Mouse (Mus musculus) intestine, postnatal 0 days (tissue): ENCODE measurements around the gene Pard3. TPM values are rescaled to one million over a fixed set of nuclear protein-coding genes. Genes with fewer than 3 reads are reported as not detected.

ENCODE experiments used
- ATAC-seq: fragments of 200-750 bp; cut with Nextera tagmentation; 2 replicates; pipeline ENCODE4 v1.8.0; 2017; ENCODE audit warnings: mild to moderate bottlenecking, moderate TSS enrichment, moderate library complexity
- H3K27ac ChIP-seq: fragments of 300-500 bp; sonication (generic); 2 replicates; pipeline ENCODE4 v1.5.1; 2014; ENCODE audit warnings: mild to moderate bottlenecking, low read depth, low read length, moderate library complexity
- H3K27me3 ChIP-seq: fragments of 300-500 bp; sonication (generic); replicated peaks from 2 replicates; pipeline ENCODE4 v1.6.1; 2014; ENCODE audit warnings: low read length, mixed read lengths; ENCODE audit not compliant: control insufficient read depth, insufficient read depth
- H3K36me3 ChIP-seq: fragments of 300-500 bp; sonication (generic); 2 replicates; pipeline ENCODE4 v1.6.1; 2014; ENCODE audit warnings: mild to moderate bottlenecking, moderate library complexity; ENCODE audit not compliant: control insufficient read depth, insufficient read depth
- H3K4me1 ChIP-seq: fragments of 300-500 bp; sonication (generic); replicated peaks from 2 replicates; pipeline ENCODE4 v1.6.1; 2014; ENCODE audit warnings: antibody characterized with exemption, low read length, mixed read lengths; ENCODE audit not compliant: control insufficient read depth, insufficient read depth
- H3K4me2 ChIP-seq: fragments of 300-500 bp; sonication (generic); replicated peaks from 2 replicates; pipeline ENCODE4 v1.6.1; 2014; ENCODE audit warnings: low read depth, mild to moderate bottlenecking, moderate library complexity
- H3K4me3 ChIP-seq: fragments of 300-500 bp; sonication (generic); 2 replicates; pipeline ENCODE4 v1.5.1; 2014; ENCODE audit warnings: low read depth, low read length
- H3K9ac ChIP-seq: fragments of 300-500 bp; sonication (generic); 2 replicates; pipeline ENCODE4 v1.6.1; 2014; ENCODE audit warnings: mild to moderate bottlenecking, low read depth, low read length
- H3K9me3 ChIP-seq: fragments of 300-500 bp; sonication (generic); 2 replicates; pipeline ENCODE4 v1.6.1; 2016; ENCODE audit warnings: mixed run types; ENCODE audit not compliant: control insufficient read depth
- CTCF ChIP-seq: sonication (generic); IDR thresholded peaks from 2 replicates; pipeline ENCODE4 v1.5.1; 2016; ENCODE audit warnings: low read depth, mild to moderate bottlenecking, control low read depth, antibody characterized with exemption, moderate library complexity
- whole genome bisulfite sequencing: fragments of 180-500 bp; shearing (Covaris S2); extraction: QIAGEN DNeasy Blood & Tissue Kit; methylation state at CpG from one replicate; pipeline ENCODE4 v1.1.7; 2014; 5-methylcytosine and 5-hydroxymethylcytosine counted together
- polyA plus RNA-seq: library from polyadenylated mRNA; unstranded; fragments of >200 nt; fragmentation: Nextera tagmentation; extraction: Ambion mirVana; gene quantifications from 2 replicates; pipeline ENCODE4 v1.2.1, GENCODE M21; 2015

Pard3 gene
- polyA plus RNA-seq, 1 experiment from 2014 or later, result 12.5 TPM

GRCm38 (mm10) chr8:127079244-127079805 lies 15.6 kb downstream of the Pard3 start:
- Histone ChIP-seq H3K4me2 (no peak overlapping the region), H3K4me3 (no peak overlapping the region), H3K27ac (no peak overlapping the region), H3K27me3 (no peaks in the 10 kb centered on the region), H3K9ac (no peak overlapping the region), H3K36me3 (no peaks in the 10 kb centered on the region), H3K9me3 (no peaks in the 10 kb centered on the region), H3K4me1 (peaks cover 7% of the 10 kb centered on the region; the same call in 1 of the 2 replicates)
- ATAC-seq, result no peak
- 62% methylated on average over 5 of the region's 5 CpGs for WGBS
- TF ChIP-seq CTCF, result no peak

GRCm38 (mm10) chr8:127081297-127081696 lies 17.6 kb downstream of the Pard3 start:
- no peak overlapping the region for H3K4me3 ChIP-seq
- TF ChIP-seq CTCF, result no peak
- H3K27ac ChIP-seq, result no peak overlapping the region
- no peak for ATAC-seq
- WGBS, result 55% methylated on average over 3 of the region's 3 CpGs
- no peak overlapping the region for H3K4me2 ChIP-seq
- no peak overlapping the region for H3K9ac ChIP-seq
- no peaks in the 10 kb centered on the region for H3K36me3 ChIP-seq
- no peaks in the 10 kb centered on the region for H3K9me3 ChIP-seq
- H3K27me3 ChIP-seq, result no peaks in the 10 kb centered on the region
- H3K4me1 ChIP-seq, result peaks cover 7% of the 10 kb centered on the region; the same call in 1 of the 2 replicates

GRCm38 (mm10) chr8:127082486-127082885 lies 18.8 kb downstream of the Pard3 start:
- no peak for TF ChIP-seq CTCF
- no peaks in the 10 kb centered on the region for H3K36me3 ChIP-seq
- 79% methylated on average over 2 of the region's 2 CpGs for WGBS
- no peak overlapping the region for H3K27ac ChIP-seq
- H3K4me3 ChIP-seq, result no peak overlapping the region
- H3K4me2 ChIP-seq, result no peak overlapping the region
- H3K27me3 ChIP-seq, result no peaks in the 10 kb centered on the region
- no peak for ATAC-seq
- no peaks in the 10 kb centered on the region for H3K9me3 ChIP-seq
- no peak overlapping the region for H3K9ac ChIP-seq
- H3K4me1 ChIP-seq, result peaks cover 7% of the 10 kb centered on the region; the same call in 1 of the 2 replicates

DNA sequence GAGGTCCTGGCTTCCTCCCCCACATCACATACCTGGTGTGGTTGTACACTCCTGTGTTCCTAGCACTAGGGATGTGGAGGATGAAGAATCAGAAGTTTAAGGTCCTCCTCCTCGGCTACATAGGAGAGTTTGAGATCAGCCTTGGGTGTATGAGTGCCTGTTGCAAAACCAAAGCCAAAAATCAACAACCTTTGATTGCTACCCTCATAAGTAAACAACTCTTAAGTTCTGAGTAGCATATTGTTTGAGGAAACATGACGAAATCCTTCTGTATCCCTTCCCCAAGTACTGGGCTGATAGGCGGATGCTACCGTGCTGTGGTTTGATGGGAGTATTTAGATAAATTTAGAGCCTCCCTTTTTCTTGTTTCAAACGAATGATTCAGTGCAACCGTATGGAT lies 20.9 kb downstream of the Pard3 start:
- WGBS, result 53% methylated on average over 6 of the region's 6 CpGs

GRCm38 (mm10) chr8:127087434-127087833 lies 23.7 kb downstream of the Pard3 start:
- Histone ChIP-seq H3K9me3 (no peaks in the 10 kb centered on the region), H3K27ac (no peak overlapping the region), H3K27me3 (no peaks in the 10 kb centered on the region), H3K4me2 (no peak overlapping the region), H3K36me3 (no peaks in the 10 kb centered on the region), H3K9ac (no peak overlapping the region), H3K4me1 (0 out of 2 replicates have a peak, but pooled peaks cover 13% of the 10 kb centered on the region), H3K4me3 (no peak overlapping the region)
- no peak for ATAC-seq
- TF ChIP-seq CTCF, result no peak
- WGBS, result 14% methylated on average over 1 of the region's 1 CpGs

More for the DNA sequence above, 20.9 kb downstream of the Pard3 start:
- Histone ChIP-seq H3K36me3 (no peaks in the 10 kb centered on the region), H3K4me3 (no peak overlapping the region), H3K9me3 (no peaks in the 10 kb centered on the region), H3K9ac (no peak overlapping the region), H3K27ac (no peak overlapping the region), H3K4me1 (peaks cover 10% of the 10 kb centered on the region; the same call in 1 of the 2 replicates), H3K4me2 (no peak overlapping the region), H3K27me3 (no peaks in the 10 kb centered on the region)
- ATAC-seq, result no peak
- no peak for TF ChIP-seq CTCF

GRCm38 (mm10) chr8:127088372-127088771 lies 24.7 kb downstream of the Pard3 start:
- H3K27me3 ChIP-seq, result no peaks in the 10 kb centered on the region
- 0 out of 2 replicates have a peak, but pooled peaks cover 13% of the 10 kb centered on the region for H3K4me1 ChIP-seq
- ATAC-seq, result no peak
- no peak for TF ChIP-seq CTCF
- WGBS, result 21% methylated on average over 9 of the region's 9 CpGs
- H3K9me3 ChIP-seq, result no peaks in the 10 kb centered on the region
- no peak overlapping the region for H3K4me2 ChIP-seq
- H3K4me3 ChIP-seq, result no peak overlapping the region
- H3K27ac ChIP-seq, result no peak overlapping the region
- no peaks in the 10 kb centered on the region for H3K36me3 ChIP-seq
- H3K9ac ChIP-seq, result no peak overlapping the region
